Mouse (Mus musculus): ENCODE results near the gene Inf2.

GRCm38 (mm10) chr12:112646139-112646538 lies 57.6 kb downstream of the Inf2 start:
- TF ChIP-seq CTCF (IDR thresholded peaks at IDR 0.05; ENCODE audit: extremely low read depth, insufficient read depth, low read length) (no peak), POLR2A (IDR thresholded peaks at IDR 0.05; ENCODE audit: extremely low read depth, insufficient read depth, low read length) (no peak)

Measured in cortical plate, adult 2 months (tissue).